Mouse (Mus musculus) forebrain, postnatal 0 days (tissue): ENCODE data around the gene Dnm3. TPM values are rescaled to one million over a fixed set of nuclear protein-coding genes. Genes with fewer than 3 reads are reported as not detected.

ENCODE experiments used
- ATAC-seq: fragments of 200-750 bp; cut with Nextera tagmentation; 2 replicates; pipeline ENCODE4 v1.8.0; 2017; ENCODE audit warnings: mild to moderate bottlenecking, moderate library complexity
- DNase-seq: peaks from one replicate; pipeline ENCODE4 v3.0.0-alpha.2; 2015
- H3K27ac ChIP-seq: fragments of 300-500 bp; sonication (generic); 2 replicates; pipeline ENCODE4 v1.5.1; 2014; ENCODE audit warnings: low read depth, mild to moderate bottlenecking, antibody characterized with exemption, low read length, moderate library complexity, mixed read lengths
- H3K27me3 ChIP-seq: fragments of 300-500 bp; sonication (generic); 2 replicates; pipeline ENCODE4 v1.6.1; 2014; ENCODE audit warnings: mild to moderate bottlenecking, low read length, mixed read lengths; ENCODE audit not compliant: insufficient read depth
- H3K36me3 ChIP-seq: fragments of 300-500 bp; sonication (generic); 2 replicates; pipeline ENCODE4 v1.6.1; 2014; ENCODE audit warnings: mild to moderate bottlenecking, moderate library complexity; ENCODE audit not compliant: insufficient read depth
- H3K4me1 ChIP-seq: fragments of 300-500 bp; sonication (generic); 2 replicates; pipeline ENCODE4 v1.6.1; 2014; ENCODE audit warnings: antibody characterized with exemption; ENCODE audit not compliant: insufficient read depth
- H3K4me2 ChIP-seq: fragments of 300-500 bp; sonication (generic); 2 replicates; pipeline ENCODE4 v1.6.1; 2014; ENCODE audit warnings: low read depth, mild to moderate bottlenecking, moderate library complexity
- H3K4me3 ChIP-seq: fragments of 300-500 bp; sonication (generic); 2 replicates; pipeline ENCODE4 v1.5.1; 2014; ENCODE audit warnings: low read depth, low read length, mixed read lengths
- H3K9ac ChIP-seq: fragments of 300-500 bp; sonication (generic); 2 replicates; pipeline ENCODE4 v1.6.1; 2014; ENCODE audit warnings: mild to moderate bottlenecking
- H3K9me3 ChIP-seq: fragments of 300-500 bp; sonication (generic); 2 replicates; pipeline ENCODE4 v1.6.1; 2016; ENCODE audit warnings: low read length
- CTCF ChIP-seq: sonication (generic); IDR thresholded peaks from 2 replicates; pipeline ENCODE4 v1.5.1; 2016; ENCODE audit warnings: antibody characterized with exemption, control low read depth, low read depth
- WGBS: fragments of 180-500 bp; shearing (Covaris S2); extraction: QIAGEN DNeasy Blood & Tissue Kit; methylation state at CpG from one replicate; pipeline ENCODE4 v1.1.7; 2014; 5-methylcytosine and 5-hydroxymethylcytosine counted together
- polyA plus RNA-seq: library from polyadenylated mRNA; unstranded; fragments of >200 nt; fragmentation: Nextera tagmentation; extraction: Ambion mirVana; gene quantifications from 2 replicates; pipeline ENCODE4 v1.2.1, GENCODE M21; 2015
- total RNA-seq: library from RNA; depleted of rRNA; stranded (reverse); fragments of >200 nt; gene quantifications from 2 replicates; pipeline ENCODE4 v1.2.3, GENCODE M21; 2014

Dnm3 gene
- total and polyA plus RNA-seq, 2 experiments from 2014 or later, result 45.3 to 74.4 TPM

- no peak overlapping the region for H3K27ac ChIP-seq
- ATAC-seq (no peak), DNase-seq (no peak)
- H3K4me2 ChIP-seq, result no peak overlapping the region
- H3K9ac ChIP-seq, result no peak overlapping the region
- H3K9me3 ChIP-seq, result no peaks in the 10 kb centered on the region
- H3K4me3 ChIP-seq, result no peak overlapping the region
- no peaks in the 10 kb centered on the region for H3K27me3 ChIP-seq
- whole genome bisulfite sequencing, result 61% methylated on average over 4 of the region's 4 CpGs
- TF ChIP-seq CTCF, result no peak
- H3K36me3 ChIP-seq, result no peaks in the 10 kb centered on the region
- H3K4me1 ChIP-seq, result no peaks in the 10 kb centered on the region
Measured at GRCm38 (mm10) chr1:162221801-162222301, 256.0 kb downstream of the Dnm3 start.

GRCm38 (mm10) chr1:162220891-162221290 is 256.9 kb downstream of the Dnm3 start:
- ATAC-seq, result no peak
- Histone ChIP-seq H3K4me3 (no peak overlapping the region), H3K4me1 (no peaks in the 10 kb centered on the region), H3K9me3 (no peaks in the 10 kb centered on the region), H3K27me3 (no peaks in the 10 kb centered on the region), H3K27ac (no peak overlapping the region), H3K4me2 (no peak overlapping the region), H3K9ac (no peak overlapping the region), H3K36me3 (no peaks in the 10 kb centered on the region)
- no peak for DNase-seq
- no peak for TF ChIP-seq CTCF

- Histone ChIP-seq H3K4me2 (no peak overlapping the region), H3K9me3 (no peaks in the 10 kb centered on the region), H3K27ac (no peak overlapping the region), H3K36me3 (no peaks in the 10 kb centered on the region), H3K27me3 (no peaks in the 10 kb centered on the region), H3K9ac (no peak overlapping the region), H3K4me3 (no peak overlapping the region), H3K4me1 (no peaks in the 10 kb centered on the region)
- TF ChIP-seq CTCF, result no peak
- ATAC-seq (no peak), DNase-seq (no peak)
- 98% methylated on average over 1 of the region's 1 CpGs for WGBS
Measured at GRCm38 (mm10) chr1:162219781-162220180, 258.1 kb downstream of the Dnm3 start.

- no peaks in the 10 kb centered on the region for H3K9me3 ChIP-seq
- no peak overlapping the region for H3K9ac ChIP-seq
- DNase-seq (no peak), ATAC-seq (no peak)
- WGBS, result 69% methylated on average over 8 of the region's 8 CpGs
- H3K27ac ChIP-seq, result no peak overlapping the region
- no peak overlapping the region for H3K4me2 ChIP-seq
- no peaks in the 10 kb centered on the region for H3K4me1 ChIP-seq
- TF ChIP-seq CTCF, result no peak
- no peak overlapping the region for H3K4me3 ChIP-seq
- no peaks in the 10 kb centered on the region for H3K27me3 ChIP-seq
- H3K36me3 ChIP-seq, result no peaks in the 10 kb centered on the region
Measured at GRCm38 (mm10) chr1:162218530-162219180, 259.2 kb downstream of the Dnm3 start.

GRCm38 (mm10) chr1:162217340-162217974 is 260.4 kb downstream of the Dnm3 start:
- H3K4me2 ChIP-seq, result no peak overlapping the region
- no peak for ATAC-seq
- 80% methylated on average over 15 of the region's 15 CpGs for WGBS
- H3K9me3 ChIP-seq, result no peaks in the 10 kb centered on the region
- no peak overlapping the region for H3K4me3 ChIP-seq
- H3K27me3 ChIP-seq, result no peaks in the 10 kb centered on the region
- no peaks in the 10 kb centered on the region for H3K4me1 ChIP-seq
- H3K36me3 ChIP-seq, result no peaks in the 10 kb centered on the region
- no peak overlapping the region for H3K9ac ChIP-seq
- DNase-seq, result no peak
- TF ChIP-seq CTCF, result no peak
- no peak overlapping the region for H3K27ac ChIP-seq

GRCm38 (mm10) chr1:162216656-162217055 is 261.2 kb downstream of the Dnm3 start:
- Histone ChIP-seq H3K27ac (no peak overlapping the region), H3K27me3 (no peaks in the 10 kb centered on the region), H3K9ac (no peak overlapping the region), H3K4me1 (no peaks in the 10 kb centered on the region), H3K36me3 (no peaks in the 10 kb centered on the region), H3K4me3 (no peak overlapping the region), H3K9me3 (no peaks in the 10 kb centered on the region), H3K4me2 (no peak overlapping the region)
- ATAC-seq, result no peak
- 31% methylated on average over 4 of the region's 4 CpGs for WGBS
- no peak for DNase-seq
- TF ChIP-seq CTCF, result no peak

GRCm38 (mm10) chr1:162215743-162216142 is 262.1 kb downstream of the Dnm3 start:
- H3K4me3 ChIP-seq, result no peak overlapping the region
- H3K4me1 ChIP-seq, result no peaks in the 10 kb centered on the region
- no peak overlapping the region for H3K9ac ChIP-seq
- ATAC-seq, result no peak
- no peaks in the 10 kb centered on the region for H3K27me3 ChIP-seq
- H3K9me3 ChIP-seq, result no peaks in the 10 kb centered on the region
- no peaks in the 10 kb centered on the region for H3K36me3 ChIP-seq
- no peak for DNase-seq
- H3K27ac ChIP-seq, result no peak overlapping the region
- H3K4me2 ChIP-seq, result no peak overlapping the region
- no peak for TF ChIP-seq CTCF
- WGBS, result 89% methylated on average over 5 of the region's 5 CpGs
